Mouse (Mus musculus) ES-Bruce4 (cell line): ENCODE results near the gene Ankrd13b. TPM values are rescaled to one million over a fixed set of nuclear protein-coding genes. Genes with fewer than 3 reads are reported as not detected.

Source experiments
- H3K27ac ChIP-seq: 2 replicates; pipeline ENCODE4 v1.5.1; 2012; ENCODE audit warnings: low read length, inconsistent platforms; ENCODE audit not compliant: insufficient read depth
- H3K27me3 ChIP-seq: 2 replicates; pipeline ENCODE4 v1.6.1; 2012; ENCODE audit warnings: mild to moderate bottlenecking, low read length, inconsistent platforms; ENCODE audit not compliant: control insufficient read depth, poor library complexity, insufficient read depth, severe bottlenecking
- H3K36me3 ChIP-seq: 2 replicates; pipeline ENCODE4 v1.6.1; 2012; ENCODE audit warnings: inconsistent platforms, mild to moderate bottlenecking, low read length, moderate library complexity; ENCODE audit not compliant: control insufficient read depth, poor library complexity, insufficient read depth, severe bottlenecking
- H3K4me1 ChIP-seq: one replicate; pipeline ENCODE4 v1.8.1; 2011; ENCODE audit warnings: low read length; ENCODE audit not compliant: control insufficient read depth, insufficient read depth
- H3K4me3 ChIP-seq: 2 replicates; pipeline ENCODE4 v1.5.1; 2011; ENCODE audit warnings: low read depth, mild to moderate bottlenecking, low read length
- H3K9ac ChIP-seq: 2 replicates; pipeline ENCODE4 v1.6.1; 2012; ENCODE audit warnings: low read depth, mild to moderate bottlenecking, inconsistent platforms; ENCODE audit not compliant: poor library complexity, severe bottlenecking
- H3K9me3 ChIP-seq: replicated peaks from 2 replicates; pipeline ENCODE4 v1.6.1; 2012; ENCODE audit warnings: mild to moderate bottlenecking, low read length, inconsistent platforms; ENCODE audit not compliant: control insufficient read depth, poor library complexity, insufficient read depth, severe bottlenecking
- CTCF ChIP-seq: IDR thresholded peaks from one replicate; pipeline ENCODE4 v1.8.1; 2011; ENCODE audit warnings: low read depth, low read length
- EP300 ChIP-seq: IDR thresholded peaks from 2 replicates; pipeline ENCODE4 v1.6.1; 2011; ENCODE audit warnings: low read depth, low read length; ENCODE audit not compliant: insufficient read depth
- POLR2A ChIP-seq: IDR thresholded peaks from one replicate; pipeline ENCODE4 v1.8.1; 2011; ENCODE audit warnings: low read length; ENCODE audit not compliant: insufficient read depth
- polyA plus RNA-seq: library from polyadenylated mRNA; stranded (reverse); fragments of >200 nt; gene quantifications from 2 replicates; pipeline ENCODE4 v1.2.4, GENCODE M21; 2011; ENCODE audit warnings: low read depth; ENCODE audit not compliant: missing spikeins, insufficient read depth, insufficient read length

Gene Ankrd13b
- polyA plus RNA-seq, 1 experiment: 3.6 TPM

- no peaks in the 10 kb centered on the region for H3K9me3 ChIP-seq
- H3K27ac ChIP-seq: no peak overlapping the region
- no peak overlapping the region for H3K9ac ChIP-seq
- H3K4me3 ChIP-seq: no peak overlapping the region
- no peaks in the 10 kb centered on the region for H3K36me3 ChIP-seq
- TF ChIP-seq EP300: no peak
- H3K4me1 ChIP-seq: peaks cover 5% of the 10 kb centered on the region
- peaks cover 5% of the 10 kb centered on the region for H3K27me3 ChIP-seq
These were observed 973 bp upstream of the Ankrd13b start for GRCm38 (mm10) chr11:77490451-77490850.

GRCm38 (mm10) chr11:77488771-77489581, 502 bp downstream of the Ankrd13b start:
- Histone ChIP-seq H3K9me3 (no peaks in the 10 kb centered on the region), H3K27ac (no peak overlapping the region), H3K4me1 (no peaks in the 10 kb centered on the region), H3K9ac (peak overlapping the region; percentile 89), H3K4me3 (peak overlapping the region; percentile 64), H3K27me3 (peaks cover 5% of the 10 kb centered on the region), H3K36me3 (no peaks in the 10 kb centered on the region)
- TF ChIP-seq POLR2A: no peak
- TF ChIP-seq CTCF: no peak
- no peak for TF ChIP-seq EP300

- Histone ChIP-seq H3K4me1 (no peaks in the 10 kb centered on the region), H3K4me3 (no peak overlapping the region), H3K9ac (no peak overlapping the region)
These were observed 2.7 kb downstream of the Ankrd13b start for GRCm38 (mm10) chr11:77486798-77487197.

GRCm38 (mm10) chr11:77485229-77485628, 4.2 kb downstream of the Ankrd13b start:
- Histone ChIP-seq H3K4me3 (no peak overlapping the region), H3K4me1 (no peaks in the 10 kb centered on the region)

More at GRCm38 (mm10) chr11:77486798-77487197, 2.7 kb downstream of the Ankrd13b start:
- H3K9me3 ChIP-seq: no peaks in the 10 kb centered on the region
- TF ChIP-seq CTCF (no peak), POLR2A (no peak), EP300 (no peak)
- no peak overlapping the region for H3K27ac ChIP-seq
- no peaks in the 10 kb centered on the region for H3K36me3 ChIP-seq
- H3K27me3 ChIP-seq: peaks cover 5% of the 10 kb centered on the region

GRCm38 (mm10) chr11:77483510-77484255, 5.8 kb downstream of the Ankrd13b start:
- no peak overlapping the region for H3K9ac ChIP-seq
- H3K27ac ChIP-seq: no peak overlapping the region
- H3K36me3 ChIP-seq: no peaks in the 10 kb centered on the region
- no peaks in the 10 kb centered on the region for H3K4me1 ChIP-seq
- TF ChIP-seq EP300 (no peak), CTCF (no peak), POLR2A (no peak)
- H3K27me3 ChIP-seq: no peaks in the 10 kb centered on the region
- H3K9me3 ChIP-seq: no peaks in the 10 kb centered on the region
- no peak overlapping the region for H3K4me3 ChIP-seq

More at GRCm38 (mm10) chr11:77485229-77485628, 4.2 kb downstream of the Ankrd13b start:
- no peak overlapping the region for H3K9ac ChIP-seq
- H3K27ac ChIP-seq: no peak overlapping the region
- H3K36me3 ChIP-seq: no peaks in the 10 kb centered on the region
- peaks cover 5% of the 10 kb centered on the region for H3K27me3 ChIP-seq
- no peaks in the 10 kb centered on the region for H3K9me3 ChIP-seq
- TF ChIP-seq CTCF (no peak), EP300 (no peak), POLR2A (no peak)

- H3K9me3 ChIP-seq: no peaks in the 10 kb centered on the region
- H3K27me3 ChIP-seq: no peaks in the 10 kb centered on the region
- no peak overlapping the region for H3K27ac ChIP-seq
- TF ChIP-seq EP300 (no peak), POLR2A (no peak), CTCF (no peak)
- no peaks in the 10 kb centered on the region for H3K4me1 ChIP-seq
- no peaks in the 10 kb centered on the region for H3K36me3 ChIP-seq
- no peak overlapping the region for H3K4me3 ChIP-seq
- H3K9ac ChIP-seq: no peak overlapping the region
These were observed 6.4 kb downstream of the Ankrd13b start for GRCm38 (mm10) chr11:77483043-77483442.
